Mouse (Mus musculus) CH12.LX (cell line): Measurements from ENCODE around the gene Arhgef6.

Experiments
- BHLHE40 ChIP-seq: IDR thresholded peaks from 2 replicates; pipeline ENCODE4 v1.6.1; 2011; ENCODE audit warnings: mild to moderate bottlenecking, low read depth, low read length, improper control_type of control experiment
- CTCF ChIP-seq, 2 experiments: IDR thresholded peaks in 1 of 2; conservative IDR thresholded peaks in 1 of 2; 2 replicates each; pipeline ENCODE4 v1.5.1; 2011 to 2012; ENCODE audit warnings: low read depth in 2 of 2, low read length in 2 of 2, improper control_type of control experiment in 1 of 2, inconsistent platforms in 1 of 2, mild to moderate bottlenecking in 1 of 2, moderate library complexity in 1 of 2
- MAFK ChIP-seq: IDR thresholded peaks from 2 replicates; pipeline ENCODE4 v1.6.1; 2011; ENCODE audit warnings: low read length, improper control_type of control experiment; ENCODE audit not compliant: insufficient replicate concordance
- MAZ ChIP-seq: IDR thresholded peaks from 2 replicates; pipeline ENCODE4 v1.6.1; 2012; ENCODE audit warnings: low read depth, mild to moderate bottlenecking, inconsistent platforms, low read length, improper control_type of control experiment, moderate library complexity
- POLR2A ChIP-seq: IDR thresholded peaks from 2 replicates; pipeline ENCODE4 v1.6.1; 2011; ENCODE audit warnings: low read depth, mild to moderate bottlenecking, improper control_type of control experiment, low read length
- POLR2AphosphoS2 ChIP-seq: IDR thresholded peaks from 2 replicates; pipeline ENCODE4 v1.6.1; 2011; ENCODE audit warnings: low read depth, low read length, improper control_type of control experiment
- USF1 ChIP-seq: IDR thresholded peaks from 2 replicates; pipeline ENCODE4 v1.6.1; 2014; ENCODE audit warnings: low read depth, mild to moderate bottlenecking, inconsistent platforms, low read length, improper control_type of control experiment
- ZC3H11A ChIP-seq: IDR thresholded peaks from 2 replicates; pipeline ENCODE4 v1.6.1; 2012; ENCODE audit warnings: low read depth, mild to moderate bottlenecking, inconsistent platforms, low read length, improper control_type of control experiment
- ZNF384 ChIP-seq: IDR thresholded peaks from 2 replicates; pipeline ENCODE4 v1.6.1; 2012; ENCODE audit warnings: low read depth, low read length, improper control_type of control experiment, inconsistent platforms

- TF ChIP-seq MAZ (no peak), BHLHE40 (no peak), POLR2AphosphoS2 (no peak), USF1 (no peak), ZNF384 (no peak), CTCF (conservative IDR thresholded peaks at IDR 0.05 in 1 of 2, IDR thresholded peaks at IDR 0.05 in 1 of 2; ENCODE audit: low read depth in 2 of 2, low read length in 2 of 2) (peak; percentile 14 to 48; a peak in 2 of 4 replicates), MAFK (no peak), POLR2A (no peak), ZC3H11A (no peak)
Observed at GRCm38 (mm10) chrX:57235982-57236381, 102.5 kb downstream of the Arhgef6 start.
